Mouse (Mus musculus): ENCODE results near the gene Lrrc23.

DNA sequence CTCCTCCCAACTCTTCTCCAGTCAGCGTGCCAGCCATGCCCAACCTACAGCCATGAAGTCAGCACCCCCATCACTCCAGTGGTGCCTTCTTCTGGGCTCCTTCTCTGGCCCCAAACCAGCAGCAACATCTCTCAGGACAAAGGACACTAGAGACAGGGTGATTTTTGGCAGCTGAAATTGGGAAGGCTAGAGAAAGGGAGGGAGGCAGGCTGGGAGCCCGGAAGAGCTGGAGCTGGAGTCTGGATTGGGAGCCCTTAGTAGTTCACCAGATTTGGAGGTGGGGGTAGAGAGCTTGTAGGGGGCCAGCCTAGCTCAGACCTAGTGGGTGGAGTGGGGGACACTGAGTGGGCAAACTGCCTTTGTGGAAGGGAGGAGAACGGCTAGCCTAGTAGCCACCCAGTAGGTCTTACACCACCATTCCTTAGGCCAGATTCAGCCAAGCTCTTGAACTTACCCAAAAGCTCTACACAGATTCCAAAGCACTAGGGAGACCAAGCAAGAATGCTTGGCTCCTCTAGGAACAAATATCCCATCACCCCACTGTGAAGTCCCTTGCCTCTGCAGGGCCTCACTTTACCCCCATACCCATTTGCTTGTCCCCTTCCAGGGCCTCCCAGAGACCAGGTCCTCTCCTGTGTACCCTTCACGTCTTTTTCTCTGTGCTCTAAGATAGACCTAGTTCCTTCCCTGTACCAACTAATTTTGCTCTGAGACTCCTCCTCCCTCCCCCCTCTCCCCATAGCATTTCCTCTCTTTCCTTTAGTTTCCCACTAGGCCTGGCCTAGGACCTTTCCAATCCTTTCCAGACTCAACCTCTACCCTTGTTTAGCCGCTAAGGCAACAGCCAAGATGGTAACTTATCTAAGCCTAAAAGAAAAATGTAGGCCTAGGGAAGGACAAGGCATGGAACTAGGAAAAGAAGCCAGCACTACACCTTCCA lies 21.3 kb downstream of the Lrrc23 start:
- TF ChIP-seq EP300 (IDR thresholded peaks at IDR 0.05; ENCODE audit: low read depth) (no peak), CTCF (IDR thresholded peaks at IDR 0.05; ENCODE audit: low read depth) (no peak)

All from liver, embryonic 14.5 days (tissue).